Mouse (Mus musculus): ENCODE data around the gene Cnrip1.

GRCm38 (mm10) chr11:17107359-17107758, 56.0 kb downstream of the Cnrip1 start:
- TF ChIP-seq CTCF (IDR thresholded peaks at IDR 0.05; ENCODE audit: low read depth, low read length): no peak
- no peak for TF ChIP-seq POLR2AphosphoS5 (IDR thresholded peaks at IDR 0.05; ENCODE audit: insufficient replicate concordance, low read depth, low read length)
- no peak for TF ChIP-seq GATA1 (IDR thresholded peaks at IDR 0.05; ENCODE audit: borderline replicate concordance, low read length)

Data from G1E (cell line).